Mouse (Mus musculus) neural tube, embryonic 12.5 days (tissue): ENCODE results near the gene Mfsd10. TPM values are rescaled to one million over a fixed set of nuclear protein-coding genes. Genes with fewer than 3 reads are reported as not detected.
A peak's percentile ranks its signal among the peaks of the same experiment; 100 is the strongest.

Source experiments
- ATAC-seq: fragments of 200-750 bp; cut with Nextera tagmentation; 2 replicates; pipeline ENCODE4 v1.8.0; 2017; ENCODE audit warnings: low read depth, mild to moderate bottlenecking, moderate TSS enrichment, moderate library complexity; ENCODE audit not compliant: low FRiP score
- H3K27ac ChIP-seq: fragments of 300-500 bp; sonication (generic); 2 replicates; pipeline ENCODE4 v1.5.1; 2016
- H3K27me3 ChIP-seq: fragments of 300-500 bp; sonication (generic); replicated peaks from 2 replicates; pipeline ENCODE4 v1.6.1; 2016; ENCODE audit warnings: mild to moderate bottlenecking
- H3K36me3 ChIP-seq: fragments of 300-500 bp; sonication (generic); 2 replicates; pipeline ENCODE4 v1.6.1; 2016; ENCODE audit warnings: mild to moderate bottlenecking
- H3K4me1 ChIP-seq: fragments of 300-500 bp; sonication (generic); 2 replicates; pipeline ENCODE4 v1.6.1; 2016
- H3K4me2 ChIP-seq: fragments of 300-500 bp; sonication (generic); replicated peaks from 2 replicates; pipeline ENCODE4 v1.6.1; 2016; ENCODE audit warnings: mild to moderate bottlenecking
- H3K4me3 ChIP-seq: fragments of 300-500 bp; sonication (generic); 2 replicates; pipeline ENCODE4 v1.5.1; 2016
- H3K9ac ChIP-seq: fragments of 300-500 bp; sonication (generic); 2 replicates; pipeline ENCODE4 v1.6.1; 2016; ENCODE audit warnings: mild to moderate bottlenecking
- H3K9me3 ChIP-seq: fragments of 300-500 bp; sonication (generic); 2 replicates; pipeline ENCODE4 v1.6.1; 2016; ENCODE audit warnings: mild to moderate bottlenecking
- WGBS: fragments of 180-500 bp; shearing (Covaris S2); methylation state at CpG from one replicate; pipeline ENCODE4 v1.1.7; 2016; 5-methylcytosine and 5-hydroxymethylcytosine counted together
- polyA plus RNA-seq: library from polyadenylated mRNA; unstranded; fragments of >200 nt; fragmentation: Nextera tagmentation; extraction: Ambion mirVana; gene quantifications from 2 replicates; pipeline ENCODE4 v1.2.1, GENCODE M21; 2016

Gene Mfsd10
- polyA plus RNA-seq: 69.2 and 94.9 TPM in 2 replicates

GRCm38 (mm10) chr5:34636481-34637287 is at the start of gene Mfsd10:
Gene Mfsd10 (minus strand): TSS chr5:34637212.
- Histone ChIP-seq H3K27me3 (no peaks in the 10 kb centered on the region), H3K4me3 (peak within 1 kb of the TSS; percentile 55), H3K36me3 (peaks cover 75% of the 10 kb centered on the region), H3K4me2 (peak within 1 kb of the TSS; percentile 92), H3K27ac (peak within 1 kb of the TSS; percentile 55), H3K9ac (peak within 1 kb of the TSS; percentile 61), H3K9me3 (no peaks in the 10 kb centered on the region), H3K4me1 (peaks cover 21% of the 10 kb centered on the region)
- under 1% methylated on average over 48 of the region's 48 CpGs for WGBS
- peak; percentile 86 for ATAC-seq

- Histone ChIP-seq H3K27ac (no peak overlapping the region), H3K36me3 (no peaks in the 10 kb centered on the region), H3K4me3 (no peak overlapping the region), H3K4me2 (no peak overlapping the region), H3K4me1 (no peaks in the 10 kb centered on the region), H3K9ac (no peak overlapping the region), H3K27me3 (no peaks in the 10 kb centered on the region), H3K9me3 (no peaks in the 10 kb centered on the region)
- ATAC-seq: no peak
- WGBS: 82% methylated on average over 4 of the region's 4 CpGs
Observed at GRCm38 (mm10) chr5:34670280-34670679, 33.3 kb upstream of the Mfsd10 start.

- no peaks in the 10 kb centered on the region for H3K4me1 ChIP-seq
- ATAC-seq: no peak
- H3K4me2 ChIP-seq: no peak overlapping the region
- H3K36me3 ChIP-seq: no peaks in the 10 kb centered on the region
- no peak overlapping the region for H3K4me3 ChIP-seq
- no peak overlapping the region for H3K27ac ChIP-seq
- WGBS: 80% methylated on average over 2 of the region's 2 CpGs
- no peaks in the 10 kb centered on the region for H3K9me3 ChIP-seq
- no peaks in the 10 kb centered on the region for H3K27me3 ChIP-seq
- H3K9ac ChIP-seq: no peak overlapping the region
Observed at GRCm38 (mm10) chr5:34669493-34669892, 32.5 kb upstream of the Mfsd10 start.

GRCm38 (mm10) chr5:34663231-34663630 is 26.2 kb upstream of the Mfsd10 start:
- Histone ChIP-seq H3K4me2 (no peak overlapping the region), H3K36me3 (no peaks in the 10 kb centered on the region), H3K27me3 (no peaks in the 10 kb centered on the region), H3K9ac (no peak overlapping the region), H3K9me3 (no peaks in the 10 kb centered on the region), H3K4me3 (no peak overlapping the region), H3K4me1 (peaks cover 8% of the 10 kb centered on the region), H3K27ac (no peak overlapping the region)
- 93% methylated on average over 2 of the region's 2 CpGs for WGBS
- no peak for ATAC-seq

- H3K4me2 ChIP-seq: no peak overlapping the region
- no peak overlapping the region for H3K9ac ChIP-seq
- H3K36me3 ChIP-seq: peaks cover 7% of the 10 kb centered on the region; the same call in 1 of the 2 replicates
- H3K9me3 ChIP-seq: no peaks in the 10 kb centered on the region
- no peak for ATAC-seq
- WGBS: 80% methylated on average over 4 of the region's 4 CpGs
- H3K4me1 ChIP-seq: peaks cover 8% of the 10 kb centered on the region
- no peaks in the 10 kb centered on the region for H3K27me3 ChIP-seq
- no peak overlapping the region for H3K4me3 ChIP-seq
- H3K27ac ChIP-seq: no peak overlapping the region
Observed at GRCm38 (mm10) chr5:34661909-34662308, 24.9 kb upstream of the Mfsd10 start.

GRCm38 (mm10) chr5:34660591-34661130 is 23.6 kb upstream of the Mfsd10 start:
- Histone ChIP-seq H3K36me3 (peaks cover 17% of the 10 kb centered on the region), H3K4me1 (peaks cover 8% of the 10 kb centered on the region), H3K9ac (peak overlapping the region; percentile 65), H3K9me3 (no peaks in the 10 kb centered on the region), H3K27me3 (no peaks in the 10 kb centered on the region), H3K4me3 (peak overlapping the region; percentile 68), H3K4me2 (peak overlapping the region; percentile 75), H3K27ac (peak overlapping the region; percentile 59)
- 1% methylated on average over 56 of the region's 57 CpGs for WGBS
- peak; percentile 3; the same call in 1 of the 2 replicates for ATAC-seq

- H3K36me3 ChIP-seq: peaks cover 24% of the 10 kb centered on the region
- H3K27ac ChIP-seq: peak within 1 kb of the TSS; percentile 59
- no peaks in the 10 kb centered on the region for H3K27me3 ChIP-seq
- H3K4me1 ChIP-seq: peaks cover 8% of the 10 kb centered on the region
- no peaks in the 10 kb centered on the region for H3K9me3 ChIP-seq
- ATAC-seq: peak; percentile 100
- H3K4me3 ChIP-seq: peak within 1 kb of the TSS; percentile 68
- peak within 1 kb of the TSS; percentile 65 for H3K9ac ChIP-seq
- WGBS: under 1% methylated on average over 60 of the region's 60 CpGs
- peak within 1 kb of the TSS; percentile 75 for H3K4me2 ChIP-seq
Observed at GRCm38 (mm10) chr5:34659686-34660590, 22.9 kb upstream of the Mfsd10 start, which contains the start of the genes Nop14 and Grk4. Gene Nop14 (minus strand): TSS chr5:34660148. Gene Grk4 (plus strand): TSS chr5:34660379.

GRCm38 (mm10) chr5:34657556-34657955 is 20.5 kb upstream of the Mfsd10 start:
- 91% methylated on average over 8 of the region's 8 CpGs for WGBS
- Histone ChIP-seq H3K4me3 (no peak overlapping the region), H3K27me3 (no peaks in the 10 kb centered on the region), H3K9ac (no peak overlapping the region), H3K9me3 (no peaks in the 10 kb centered on the region), H3K4me1 (peaks cover 8% of the 10 kb centered on the region), H3K36me3 (peaks cover 43% of the 10 kb centered on the region), H3K4me2 (no peak overlapping the region), H3K27ac (no peak overlapping the region)
- ATAC-seq: no peak

GRCm38 (mm10) chr5:34654881-34655280 is 17.9 kb upstream of the Mfsd10 start:
- H3K27me3 ChIP-seq: no peaks in the 10 kb centered on the region
- H3K27ac ChIP-seq: no peak overlapping the region
- 88% methylated on average over 9 of the region's 9 CpGs for WGBS
- H3K36me3 ChIP-seq: peaks cover 70% of the 10 kb centered on the region
- no peak overlapping the region for H3K9ac ChIP-seq
- no peaks in the 10 kb centered on the region for H3K9me3 ChIP-seq
- H3K4me1 ChIP-seq: peaks cover 8% of the 10 kb centered on the region
- ATAC-seq: no peak
- H3K4me3 ChIP-seq: no peak overlapping the region
- H3K4me2 ChIP-seq: no peak overlapping the region

- H3K4me3 ChIP-seq: no peak overlapping the region
- no peaks in the 10 kb centered on the region for H3K4me1 ChIP-seq
- H3K9ac ChIP-seq: no peak overlapping the region
- H3K27me3 ChIP-seq: no peaks in the 10 kb centered on the region
- H3K27ac ChIP-seq: no peak overlapping the region
- H3K9me3 ChIP-seq: no peaks in the 10 kb centered on the region
- H3K4me2 ChIP-seq: no peak overlapping the region
- 98% methylated on average over 5 of the region's 5 CpGs for WGBS
- no peak for ATAC-seq
- H3K36me3 ChIP-seq: peaks cover 86% of the 10 kb centered on the region
Observed at GRCm38 (mm10) chr5:34652961-34653360, 15.9 kb upstream of the Mfsd10 start.

- no peak overlapping the region for H3K4me2 ChIP-seq
- H3K27me3 ChIP-seq: no peaks in the 10 kb centered on the region
- H3K4me3 ChIP-seq: no peak overlapping the region
- no peak for ATAC-seq
- no peak overlapping the region for H3K9ac ChIP-seq
- H3K27ac ChIP-seq: no peak overlapping the region
- WGBS: 56% methylated on average over 4 of the region's 4 CpGs
- H3K4me1 ChIP-seq: no peaks in the 10 kb centered on the region
- H3K36me3 ChIP-seq: peaks cover 90% of the 10 kb centered on the region
- H3K9me3 ChIP-seq: no peaks in the 10 kb centered on the region
Observed at GRCm38 (mm10) chr5:34647581-34647980, 10.6 kb upstream of the Mfsd10 start.

GRCm38 (mm10) chr5:34642932-34643331 is 5.9 kb upstream of the Mfsd10 start:
- peaks cover 84% of the 10 kb centered on the region for H3K36me3 ChIP-seq
- peak; percentile 48; the same call in 1 of the 2 replicates for ATAC-seq
- H3K27ac ChIP-seq: no peak overlapping the region
- no peaks in the 10 kb centered on the region for H3K27me3 ChIP-seq
- H3K9me3 ChIP-seq: no peaks in the 10 kb centered on the region
- H3K9ac ChIP-seq: no peak overlapping the region
- no peak overlapping the region for H3K4me3 ChIP-seq
- no peak overlapping the region for H3K4me2 ChIP-seq
- no peaks in the 10 kb centered on the region for H3K4me1 ChIP-seq
- 75% methylated on average over 5 of the region's 5 CpGs for WGBS
